19 mouse cellular contexts compared by ENCODE assay signal in genomic region chr10:102732420-102732819, GRCm38 (mm10).
DNase-seq lines count a peak whose midpoint lies in the region; ATAC-seq lines count a peak whose summit lies in the region.
"Had no signal": no experiment of that assay in that cellular context is flagged by ENCODE, and none has a peak within 500 bp of the region (broad histone marks: within the 10 kb centered on the region; RNA-seq: fewer than 3 reads in every experiment).

No protein-coding gene starts in this region.

- no peak overlapping the region for H3K4me2 ChIP-seq in heart, embryonic 15.5 days
- no peak overlapping the region for H3K4me2 ChIP-seq in kidney, embryonic 16.5 days (replicated peaks; ENCODE audit: low read depth, low read length)
- H3K4me2 ChIP-seq: hindbrain, embryonic 14.5 days; limb, embryonic 12.5 days; liver, embryonic 13.5 days; midbrain, embryonic 15.5 days; neural tube, embryonic 15.5 days had no signal

- ATAC-seq in heart, embryonic 15.5 days (replicated peaks; ENCODE audit: insufficient number of reproducible peaks, insufficient read depth, low FRiP score, low read depth), result peak; percentile 43; the same call in 1 of the 2 replicates
- no peak for ATAC-seq in kidney, embryonic 16.5 days (ENCODE audit: low FRiP score, low TSS enrichment)
- ATAC-seq in megakaryocyte progenitor cell, adult 5-6 weeks (replicated peaks; ENCODE audit: poor library complexity), result peak; percentile 85
- ATAC-seq: forebrain, postnatal 0 days; midbrain, embryonic 15.5 days had no signal

- H3K36me3 ChIP-seq in heart, embryonic 15.5 days, result no peaks in the 10 kb centered on the region
- no peaks in the 10 kb centered on the region for H3K36me3 ChIP-seq in heart, embryonic 10.5 days
- no peaks in the 10 kb centered on the region for H3K36me3 ChIP-seq in kidney, embryonic 16.5 days (ENCODE audit: insufficient read depth, low read length)
- H3K36me3 ChIP-seq: forebrain, embryonic 10.5 days; limb, embryonic 12.5 days; liver, embryonic 13.5 days; midbrain, embryonic 15.5 days; neural tube, embryonic 15.5 days had no signal

- H3K27ac ChIP-seq in heart, embryonic 15.5 days, result no peak overlapping the region
- no peak overlapping the region for H3K27ac ChIP-seq in heart, embryonic 10.5 days
- no peak overlapping the region for H3K27ac ChIP-seq in kidney, embryonic 16.5 days (ENCODE audit: low read length)
- H3K27ac ChIP-seq: forebrain, embryonic 10.5 days; hindbrain, embryonic 14.5 days; limb, embryonic 12.5 days; liver, embryonic 13.5 days; midbrain, embryonic 15.5 days; neural tube, embryonic 15.5 days had no signal

- H3K9me3 ChIP-seq in heart, embryonic 15.5 days (replicated peaks), result no peaks in the 10 kb centered on the region
- no peaks in the 10 kb centered on the region for H3K9me3 ChIP-seq in heart, embryonic 10.5 days
- no peaks in the 10 kb centered on the region for H3K9me3 ChIP-seq in kidney, embryonic 16.5 days (ENCODE audit: low read length)
- H3K9me3 ChIP-seq: forebrain, embryonic 10.5 days; limb, embryonic 12.5 days; liver, embryonic 13.5 days; midbrain, embryonic 15.5 days; neural tube, embryonic 15.5 days had no signal

- no peak overlapping the region for H3K9ac ChIP-seq in heart, embryonic 15.5 days
- no peak overlapping the region for H3K9ac ChIP-seq in kidney, embryonic 16.5 days (replicated peaks; ENCODE audit: low read length)
- H3K9ac ChIP-seq: forebrain, postnatal 0 days; hindbrain, embryonic 14.5 days; limb, embryonic 12.5 days; liver, embryonic 13.5 days; midbrain, embryonic 15.5 days; neural tube, embryonic 15.5 days had no signal

- no peaks in the 10 kb centered on the region for H3K4me1 ChIP-seq in heart, embryonic 15.5 days (replicated peaks)
- H3K4me1 ChIP-seq in heart, embryonic 10.5 days, result no peaks in the 10 kb centered on the region
- no peaks in the 10 kb centered on the region for H3K4me1 ChIP-seq in kidney, embryonic 16.5 days (ENCODE audit: insufficient read depth, low read length)
- H3K4me1 ChIP-seq: forebrain, embryonic 10.5 days; limb, embryonic 12.5 days; liver, embryonic 13.5 days; midbrain, embryonic 15.5 days; neural tube, embryonic 15.5 days had no signal

- DNase-seq in heart, embryonic 10.5 days (ENCODE audit: low spot score), result no peak
- DNase-seq in kidney, postnatal 14 days, result peak; percentile 36
- peak; percentile 6 for DNase-seq in NIH3T3 (ENCODE audit: low read depth)
- no peak for DNase-seq in embryo, embryonic 11 days
- DNase-seq: adrenal gland, postnatal 10 days; cerebellum, adult 9-11 months; forebrain, postnatal 0 days; liver, embryonic 13.5 days; right cerebral cortex, postnatal 14 days; spleen, adult 18-20 months; thymus, postnatal 25 days had no signal

- 54% methylated on average over 6 of the region's 6 CpGs for WGBS in heart, embryonic 15.5 days
- WGBS in heart, embryonic 10.5 days, result 85% methylated on average over 6 of the region's 6 CpGs
- WGBS in kidney, embryonic 16.5 days, result 57% methylated on average over 6 of the region's 6 CpGs

- H3K4me3 ChIP-seq in heart, embryonic 15.5 days, result no peak overlapping the region
- H3K4me3 ChIP-seq in heart, embryonic 10.5 days, result no peak overlapping the region
- H3K4me3 ChIP-seq in kidney, embryonic 16.5 days (ENCODE audit: low read length), result no peak overlapping the region
- H3K4me3 ChIP-seq: forebrain, embryonic 10.5 days; limb, embryonic 12.5 days; liver, embryonic 13.5 days; midbrain, embryonic 15.5 days; neural tube, embryonic 15.5 days had no signal

- H3K27me3 ChIP-seq in heart, embryonic 15.5 days, result no peaks in the 10 kb centered on the region
- no peaks in the 10 kb centered on the region for H3K27me3 ChIP-seq in heart, embryonic 10.5 days (ENCODE audit: insufficient read depth, poor library complexity, severe bottlenecking)
- H3K27me3 ChIP-seq in kidney, embryonic 16.5 days (ENCODE audit: insufficient read depth, low read length), result no peaks in the 10 kb centered on the region
- H3K27me3 ChIP-seq: limb, embryonic 12.5 days; liver, embryonic 13.5 days; midbrain, embryonic 15.5 days; neural tube, embryonic 15.5 days had no signal

Comparison
In these comparisons a context has a peak if more than half of its experiments do, and no peak if none do; other contexts are left out.
1. DNase-seq: peak in kidney, postnatal 14 days (single experiment) and NIH3T3 (single experiment); none in heart, embryonic 10.5 days (single experiment) and embryo, embryonic 11 days (single experiment).